Mouse (Mus musculus) hindbrain, embryonic 16.5 days (tissue): Measurements from ENCODE around the gene Nploc4. TPM values are rescaled to one million over a fixed set of nuclear protein-coding genes. Genes with fewer than 3 reads are reported as not detected.

Experiments used
- ATAC-seq: fragments of 200-750 bp; cut with Nextera tagmentation; 2 replicates; pipeline ENCODE4 v1.8.0; 2017; ENCODE audit warnings: moderate TSS enrichment, moderate library complexity
- H3K27ac ChIP-seq: fragments of 300-500 bp; sonication (generic); 2 replicates; pipeline ENCODE4 v1.5.1; 2014; ENCODE audit warnings: low read depth, mild to moderate bottlenecking, control low read depth, low read length, moderate library complexity
- H3K27me3 ChIP-seq: fragments of 300-500 bp; sonication (generic); replicated peaks from 2 replicates; pipeline ENCODE4 v1.6.1; 2014; ENCODE audit warnings: low read length; ENCODE audit not compliant: control insufficient read depth, insufficient read depth
- H3K36me3 ChIP-seq: fragments of 300-500 bp; sonication (generic); 2 replicates; pipeline ENCODE4 v1.6.1; 2014; ENCODE audit warnings: mild to moderate bottlenecking, low read length, moderate library complexity, mixed read lengths; ENCODE audit not compliant: control insufficient read depth, insufficient read depth
- H3K4me1 ChIP-seq: fragments of 300-500 bp; sonication (generic); 2 replicates; pipeline ENCODE4 v1.6.1; 2014; ENCODE audit warnings: low read depth, low read length; ENCODE audit not compliant: control insufficient read depth, insufficient read depth
- H3K4me2 ChIP-seq: fragments of 300-500 bp; sonication (generic); 2 replicates; pipeline ENCODE4 v1.6.1; 2014; ENCODE audit warnings: mild to moderate bottlenecking, low read length, control low read depth, moderate library complexity
- H3K4me3 ChIP-seq: fragments of 300-500 bp; sonication (generic); 2 replicates; pipeline ENCODE4 v1.5.1; 2014; ENCODE audit warnings: mild to moderate bottlenecking, low read length, control low read depth, moderate library complexity
- H3K9ac ChIP-seq: fragments of 300-500 bp; sonication (generic); 2 replicates; pipeline ENCODE4 v1.6.1; 2014; ENCODE audit warnings: low read depth, mild to moderate bottlenecking, control low read depth, low read length, moderate library complexity
- H3K9me3 ChIP-seq: fragments of 300-500 bp; sonication (generic); 2 replicates; pipeline ENCODE4 v1.6.1; 2014; ENCODE audit warnings: mild to moderate bottlenecking, low read length, moderate library complexity; ENCODE audit not compliant: control insufficient read depth
- WGBS: fragments of 180-500 bp; shearing (Covaris S2); extraction: QIAGEN DNeasy Blood & Tissue Kit; methylation state at CpG from one replicate; pipeline ENCODE4 v1.1.7; 2014; 5-methylcytosine and 5-hydroxymethylcytosine counted together
- polyA plus RNA-seq: library from polyadenylated mRNA; unstranded; fragments of >200 nt; fragmentation: Nextera tagmentation; extraction: Ambion mirVana; gene quantifications from 2 replicates; pipeline ENCODE4 v1.2.1, GENCODE M21; 2015

The Nploc4 gene
- polyA plus RNA-seq, 1 experiment from 2014 or later = 28.7 TPM

DNA sequence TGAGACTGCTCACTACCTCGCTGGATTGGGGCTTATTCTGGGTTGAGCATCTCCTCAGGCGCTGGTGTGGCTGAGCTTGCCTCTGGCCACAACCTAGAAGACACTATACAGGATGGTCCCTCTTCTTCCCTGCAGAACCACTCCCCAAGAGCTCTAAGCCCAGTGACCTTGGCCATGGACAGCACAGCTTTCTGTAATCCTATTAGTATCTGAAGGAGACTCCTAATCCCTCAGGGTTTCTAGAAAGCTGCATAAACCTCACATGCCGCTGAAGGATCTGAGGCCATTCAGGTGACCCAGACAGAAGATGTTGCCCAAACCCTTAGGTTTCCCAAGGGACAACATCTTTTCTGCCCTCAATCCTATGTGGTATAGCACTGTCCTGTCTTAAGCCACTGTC, 14.7 kb upstream of the Nploc4 start:
- Histone ChIP-seq H3K4me1 (peaks cover 5% of the 10 kb centered on the region), H3K36me3 (no peaks in the 10 kb centered on the region), H3K9ac (no peak overlapping the region), H3K27me3 (no peaks in the 10 kb centered on the region), H3K27ac (no peak overlapping the region), H3K9me3 (no peaks in the 10 kb centered on the region), H3K4me2 (no peak overlapping the region), H3K4me3 (no peak overlapping the region)
- no peak for ATAC-seq
- 68% methylated on average over 3 of the region's 3 CpGs for WGBS

GRCm38 (mm10) chr11:120447179-120447578, 9.7 kb upstream of the Nploc4 start:
- ATAC-seq = no peak
- Histone ChIP-seq H3K27ac (no peak overlapping the region), H3K9me3 (no peaks in the 10 kb centered on the region), H3K9ac (no peak overlapping the region), H3K27me3 (no peaks in the 10 kb centered on the region), H3K4me2 (no peak overlapping the region), H3K4me1 (no peaks in the 10 kb centered on the region), H3K4me3 (no peak overlapping the region), H3K36me3 (no peaks in the 10 kb centered on the region)
- WGBS = 86% methylated on average over 7 of the region's 7 CpGs

- no peaks in the 10 kb centered on the region for H3K4me1 ChIP-seq
- no peak overlapping the region for H3K4me3 ChIP-seq
- 79% methylated on average over 3 of the region's 3 CpGs for WGBS
- H3K4me2 ChIP-seq = no peak overlapping the region
- ATAC-seq = no peak
- H3K27ac ChIP-seq = no peak overlapping the region
- no peaks in the 10 kb centered on the region for H3K9me3 ChIP-seq
- H3K36me3 ChIP-seq = no peaks in the 10 kb centered on the region
- no peaks in the 10 kb centered on the region for H3K27me3 ChIP-seq
- H3K9ac ChIP-seq = no peak overlapping the region
Measured at GRCm38 (mm10) chr11:120445475-120445874, 8.0 kb upstream of the Nploc4 start.

DNA sequence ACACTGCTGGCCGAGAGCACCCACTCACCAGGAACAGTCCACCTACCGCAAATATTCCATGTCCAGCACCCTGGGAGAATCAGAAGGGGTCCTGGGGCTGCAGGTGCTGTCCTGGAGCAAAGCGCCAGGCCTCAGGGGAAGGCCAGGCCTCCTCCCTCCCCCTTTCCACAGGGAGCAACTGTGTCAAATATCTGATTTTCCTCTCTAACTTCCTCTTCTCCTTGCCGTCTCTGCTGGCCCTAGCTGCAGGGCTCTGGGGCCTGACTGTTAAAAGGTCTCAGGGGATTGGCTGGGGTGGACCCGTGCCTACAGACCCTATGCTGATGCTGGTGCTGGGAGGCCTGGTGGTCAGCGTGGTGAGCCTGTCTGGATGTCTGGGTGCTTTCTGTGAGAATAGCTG, 6.6 kb upstream of the Nploc4 start:
- no peak overlapping the region for H3K9ac ChIP-seq
- WGBS = 70% methylated on average over 6 of the region's 6 CpGs
- no peaks in the 10 kb centered on the region for H3K9me3 ChIP-seq
- no peaks in the 10 kb centered on the region for H3K27me3 ChIP-seq
- no peaks in the 10 kb centered on the region for H3K36me3 ChIP-seq
- ATAC-seq = no peak
- H3K27ac ChIP-seq = no peak overlapping the region
- no peak overlapping the region for H3K4me3 ChIP-seq
- no peak overlapping the region for H3K4me2 ChIP-seq
- no peaks in the 10 kb centered on the region for H3K4me1 ChIP-seq

GRCm38 (mm10) chr11:120442765-120443280, 5.3 kb upstream of the Nploc4 start:
- H3K27ac ChIP-seq = no peak overlapping the region
- WGBS = 91% methylated on average over 3 of the region's 3 CpGs
- H3K4me2 ChIP-seq = no peak overlapping the region
- no peaks in the 10 kb centered on the region for H3K4me1 ChIP-seq
- H3K36me3 ChIP-seq = no peaks in the 10 kb centered on the region
- no peak overlapping the region for H3K9ac ChIP-seq
- no peak for ATAC-seq
- H3K27me3 ChIP-seq = no peaks in the 10 kb centered on the region
- H3K4me3 ChIP-seq = no peak overlapping the region
- H3K9me3 ChIP-seq = no peaks in the 10 kb centered on the region

DNA sequence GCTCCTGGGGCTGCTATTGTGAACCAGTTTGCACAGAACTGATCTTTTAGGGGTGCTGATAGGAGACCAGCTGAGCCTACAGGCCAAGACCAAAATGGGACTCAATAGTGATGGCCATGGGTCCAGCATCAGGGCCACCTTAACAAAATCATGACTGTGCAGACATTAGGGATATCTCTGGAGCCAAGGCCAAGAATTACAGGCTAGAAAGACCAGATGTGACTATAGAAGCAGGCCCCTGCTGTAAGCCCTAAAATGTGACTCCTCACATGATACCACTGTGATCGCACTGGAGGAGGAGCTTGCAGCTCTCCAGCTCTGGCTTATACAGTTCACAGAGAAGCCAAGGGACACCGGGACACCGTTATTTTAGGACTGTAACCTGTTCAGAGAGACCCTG, 4.8 kb upstream of the Nploc4 start, which contains the start of gene Tspan10:
Gene Tspan10, plus strand, starts transcription at position 301 of the 400 bp plus-strand sequence.
- Histone ChIP-seq H3K4me3 (no peak within 1 kb of the TSS), H3K27ac (no peak within 1 kb of the TSS), H3K4me2 (no peak within 1 kb of the TSS), H3K27me3 (no peaks in the 10 kb centered on the region), H3K4me1 (no peaks in the 10 kb centered on the region), H3K36me3 (no peaks in the 10 kb centered on the region), H3K9me3 (no peaks in the 10 kb centered on the region), H3K9ac (no peak within 1 kb of the TSS)
- no peak for ATAC-seq
- WGBS = 86% methylated on average over 3 of the region's 3 CpGs

DNA sequence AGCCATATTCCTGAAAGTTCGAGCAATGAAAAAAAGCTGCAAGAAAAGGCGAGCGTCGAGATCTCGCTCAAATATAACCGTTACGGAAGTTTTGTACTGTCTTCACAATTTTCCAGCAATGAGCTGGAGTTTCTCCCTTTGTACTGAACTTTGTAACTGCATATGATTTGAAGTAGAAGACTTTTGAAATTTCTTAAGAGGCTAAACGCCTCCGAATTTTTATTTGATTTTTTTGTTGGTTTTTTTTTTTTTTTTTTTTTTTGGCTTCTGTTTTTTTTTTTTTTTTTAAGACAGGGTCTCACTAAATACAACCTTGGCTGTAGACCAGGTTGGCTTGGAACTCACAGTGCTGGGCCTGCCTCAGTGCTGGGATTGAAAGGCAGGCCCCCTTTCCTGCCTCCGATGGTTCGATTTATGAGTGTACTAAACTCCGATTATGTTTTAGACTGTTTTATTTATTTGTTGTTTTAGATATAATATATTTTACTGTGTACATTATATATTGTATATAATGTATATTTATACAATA, 413 bp upstream of the Nploc4 start:
- 30% methylated on average over 12 of the region's 12 CpGs for WGBS
- peak overlapping the region; percentile 97 for H3K9ac ChIP-seq
- peaks cover 12% of the 10 kb centered on the region for H3K4me1 ChIP-seq
- no peaks in the 10 kb centered on the region for H3K27me3 ChIP-seq
- H3K36me3 ChIP-seq = peaks cover under 1% of the 10 kb centered on the region; the same call in 1 of the 2 replicates
- H3K9me3 ChIP-seq = no peaks in the 10 kb centered on the region
- H3K4me2 ChIP-seq = peak overlapping the region; percentile 92
- peak overlapping the region; percentile 85; the same call in 1 of the 2 replicates for H3K27ac ChIP-seq
- no peak for ATAC-seq
- H3K4me3 ChIP-seq = peak overlapping the region; percentile 94

DNA sequence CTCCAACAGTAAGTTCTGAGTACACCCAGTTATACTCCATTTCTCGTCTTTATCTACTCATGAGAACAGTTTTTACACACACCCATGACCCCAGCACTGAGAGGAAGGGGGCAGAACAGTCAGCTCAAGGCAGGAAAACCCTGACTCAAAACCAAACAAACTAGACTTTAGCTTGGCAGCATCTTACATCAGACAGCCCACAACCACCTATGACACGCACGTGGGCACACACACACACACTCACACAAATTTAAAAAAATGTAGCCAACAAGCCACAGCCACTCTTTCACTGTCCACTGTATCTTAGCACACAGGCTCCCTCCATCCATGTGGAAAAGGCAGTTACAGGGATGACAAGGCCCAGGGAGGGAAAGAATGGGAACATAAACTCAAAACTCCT, 10.8 kb downstream of the Nploc4 start:
- Histone ChIP-seq H3K4me3 (no peak overlapping the region), H3K9ac (no peak overlapping the region), H3K27ac (no peak overlapping the region), H3K4me1 (no peaks in the 10 kb centered on the region), H3K27me3 (no peaks in the 10 kb centered on the region), H3K4me2 (no peak overlapping the region), H3K9me3 (no peaks in the 10 kb centered on the region), H3K36me3 (peaks cover 23% of the 10 kb centered on the region)
- ATAC-seq = no peak
- WGBS = 96% methylated on average over 3 of the region's 3 CpGs

DNA sequence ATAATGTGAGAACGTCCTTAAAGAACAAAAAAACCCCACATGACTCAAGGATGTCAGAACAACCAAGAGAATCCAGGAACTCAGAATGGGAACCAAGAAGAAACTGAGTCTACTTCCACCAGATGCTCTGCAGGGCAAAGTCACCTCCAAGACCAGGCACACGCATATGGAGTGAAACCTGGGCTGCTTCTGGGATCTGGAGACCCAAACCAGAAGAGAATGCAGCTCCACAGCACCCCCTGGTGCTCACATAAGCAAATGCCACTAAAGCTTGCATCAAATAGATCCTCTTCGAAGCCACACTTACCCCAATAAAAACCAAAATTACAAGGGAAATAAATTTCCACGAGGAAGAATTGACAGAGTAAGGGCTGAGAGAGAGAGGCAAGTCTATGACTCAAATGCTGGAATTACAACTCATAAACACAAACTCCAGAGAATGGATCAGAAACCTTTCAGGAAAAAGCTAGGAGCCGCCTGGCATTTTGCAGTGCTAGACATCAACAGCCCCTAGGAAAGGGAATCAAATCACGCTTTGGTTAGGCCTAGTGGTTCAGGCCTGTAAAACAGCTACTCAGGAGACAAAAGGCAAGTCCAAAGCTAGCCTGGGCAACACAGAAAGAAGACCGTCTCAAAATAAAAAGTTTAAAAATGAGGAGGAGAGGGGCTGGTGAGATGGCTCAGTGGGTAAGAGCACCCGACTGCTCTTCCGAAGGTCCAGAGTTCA, 13.8 kb downstream of the Nploc4 start:
- WGBS = 72% methylated on average over 9 of the region's 9 CpGs
- Histone ChIP-seq H3K27me3 (no peaks in the 10 kb centered on the region), H3K27ac (no peak overlapping the region), H3K36me3 (peaks cover 27% of the 10 kb centered on the region), H3K4me1 (no peaks in the 10 kb centered on the region), H3K4me3 (no peak overlapping the region), H3K4me2 (no peak overlapping the region), H3K9ac (no peak overlapping the region), H3K9me3 (no peaks in the 10 kb centered on the region)
- ATAC-seq = no peak
